Mouse (Mus musculus): ENCODE measurements around the gene Fyn.

Fyn gene

DNA sequence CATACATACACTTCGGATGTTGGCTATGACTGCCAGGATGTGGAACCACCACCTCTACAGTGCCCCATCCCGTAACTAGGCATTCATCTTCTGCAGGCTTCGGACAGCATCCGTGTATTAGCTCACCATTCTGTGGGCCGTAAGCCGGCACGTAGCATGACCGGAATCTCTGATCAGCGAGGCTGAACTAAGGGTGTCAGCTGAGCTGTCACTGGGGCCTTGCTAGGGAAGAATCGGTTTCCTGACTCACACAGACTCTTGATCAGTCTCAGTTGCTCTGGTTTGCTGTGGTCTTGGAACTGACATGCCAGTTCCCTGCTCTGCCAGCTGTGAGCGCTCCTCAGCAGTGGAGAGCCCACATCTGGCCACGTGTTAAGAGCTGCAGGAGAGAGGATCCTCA is 137.7 kb downstream of the Fyn start:
- peak; percentile 34 for DNase-seq (ENCODE audit: low read depth, low spot score)

DNA sequence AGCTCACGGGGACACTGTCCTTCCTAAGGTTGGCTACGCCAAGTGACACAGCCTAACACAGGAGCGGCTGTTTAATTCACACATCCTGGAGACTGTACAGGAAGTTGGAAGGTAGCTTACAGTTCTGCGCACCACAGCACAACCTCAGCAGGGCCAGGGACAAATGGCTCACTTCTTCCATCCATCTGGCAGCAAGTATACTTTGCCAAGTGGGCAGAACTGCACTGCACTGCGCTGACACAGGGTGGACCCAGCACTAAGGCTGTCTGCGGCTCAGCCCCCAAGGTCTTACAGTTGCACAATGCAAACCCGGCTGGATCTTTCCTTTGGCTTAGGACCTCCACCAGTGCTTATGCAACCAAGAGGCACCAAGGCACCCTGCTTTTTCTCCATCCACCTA is 138.2 kb downstream of the Fyn start:
- DNase-seq (ENCODE audit: low read depth, low spot score) = peak; percentile 86

DNA sequence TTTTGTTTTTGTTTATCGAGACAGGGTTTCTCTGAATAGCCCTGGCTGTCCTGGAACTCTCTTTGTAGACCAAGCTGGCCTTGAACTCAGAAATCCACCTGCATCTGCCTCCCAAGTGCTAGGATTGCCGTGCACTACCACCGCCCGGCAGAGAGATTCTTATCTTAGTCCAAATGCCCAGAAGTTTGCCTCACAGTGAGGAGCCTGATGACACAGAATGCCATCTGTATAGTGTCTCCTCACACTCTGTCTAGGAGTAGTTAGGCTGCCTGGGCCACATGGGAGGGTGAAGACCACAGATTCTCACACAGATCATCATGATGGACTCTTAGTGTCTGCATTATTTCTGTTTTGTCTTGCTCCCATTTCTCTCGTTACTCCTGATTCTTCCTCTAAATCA is 140.1 kb downstream of the Fyn start:
- peak; percentile 58 for DNase-seq (ENCODE audit: low read depth, low spot score)

DNA sequence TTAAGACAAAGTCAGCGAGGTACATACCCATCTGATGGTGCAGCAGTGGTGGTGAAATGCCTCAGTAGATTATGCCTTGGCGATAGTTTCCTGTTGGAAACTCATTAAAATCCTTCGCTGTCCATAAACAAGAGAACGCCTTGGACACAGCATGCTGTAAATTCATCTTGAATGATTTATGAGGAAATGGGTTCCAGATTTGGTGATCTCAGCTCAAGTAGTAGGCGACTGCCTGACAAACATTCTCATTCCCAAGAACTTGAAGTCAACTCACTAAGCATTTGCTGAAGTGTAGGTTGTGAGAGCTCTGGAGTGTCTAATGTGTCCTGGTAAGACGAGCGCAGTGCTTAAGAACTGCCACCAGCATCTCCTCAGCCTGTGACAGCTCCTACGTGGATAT is 141.3 kb downstream of the Fyn start:
- peak; percentile 46 for DNase-seq (ENCODE audit: low read depth, low spot score)

DNA sequence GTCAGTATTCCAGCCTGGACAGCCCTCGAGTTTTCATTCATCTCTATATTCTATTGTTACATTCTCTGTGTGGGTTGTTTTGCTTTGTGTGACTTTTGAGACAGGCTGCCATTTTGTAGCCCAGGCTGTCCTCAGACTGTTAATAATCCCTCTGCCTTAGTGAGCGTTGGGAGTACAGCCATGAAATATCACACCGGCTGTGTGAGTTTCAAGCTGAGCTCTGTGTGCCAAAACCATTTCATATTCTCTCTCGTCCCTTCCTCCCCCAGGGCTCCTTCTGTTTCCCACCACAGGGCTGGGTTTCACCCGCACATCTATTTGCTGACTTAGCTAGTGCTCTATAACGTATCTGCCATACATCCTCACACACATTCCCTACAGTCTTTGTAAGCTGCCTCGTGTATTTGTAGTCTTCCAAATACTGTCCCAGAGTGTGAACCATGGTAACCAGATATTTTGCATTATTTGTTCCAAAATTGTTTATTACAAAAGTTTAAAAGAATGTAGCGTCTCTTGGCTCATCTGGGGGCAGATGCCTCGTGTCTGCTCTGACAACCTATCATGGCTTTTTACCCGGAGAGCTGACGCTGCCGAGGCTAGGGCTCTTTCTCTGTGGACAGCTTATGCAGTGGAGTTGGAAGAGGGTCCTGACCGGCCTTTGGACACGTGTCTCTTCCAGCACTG is 144.1 kb downstream of the Fyn start:
- DNase-seq (ENCODE audit: low read depth, low spot score) = peak; percentile 77

DNA sequence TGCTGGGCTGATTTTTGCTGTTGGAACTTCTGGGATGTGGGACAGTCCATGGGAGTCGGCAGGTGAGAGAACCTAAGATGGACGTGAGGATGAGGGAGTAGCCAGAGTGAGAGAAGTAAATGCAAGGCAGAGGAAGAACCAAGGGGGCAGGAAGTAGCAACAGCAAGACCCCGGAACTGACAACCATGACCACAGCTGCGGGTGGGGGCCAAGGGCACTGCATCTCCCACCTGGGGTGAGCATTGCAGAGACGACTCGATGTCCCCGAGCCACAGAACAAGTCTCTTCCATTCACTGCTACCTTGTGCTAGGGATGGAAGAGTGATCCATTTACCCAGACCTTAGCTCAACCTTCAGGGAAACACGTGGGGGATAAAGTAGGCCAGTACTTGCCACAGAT is 146.3 kb downstream of the Fyn start:
- no peak for DNase-seq (ENCODE audit: low read depth, low spot score)

DNA sequence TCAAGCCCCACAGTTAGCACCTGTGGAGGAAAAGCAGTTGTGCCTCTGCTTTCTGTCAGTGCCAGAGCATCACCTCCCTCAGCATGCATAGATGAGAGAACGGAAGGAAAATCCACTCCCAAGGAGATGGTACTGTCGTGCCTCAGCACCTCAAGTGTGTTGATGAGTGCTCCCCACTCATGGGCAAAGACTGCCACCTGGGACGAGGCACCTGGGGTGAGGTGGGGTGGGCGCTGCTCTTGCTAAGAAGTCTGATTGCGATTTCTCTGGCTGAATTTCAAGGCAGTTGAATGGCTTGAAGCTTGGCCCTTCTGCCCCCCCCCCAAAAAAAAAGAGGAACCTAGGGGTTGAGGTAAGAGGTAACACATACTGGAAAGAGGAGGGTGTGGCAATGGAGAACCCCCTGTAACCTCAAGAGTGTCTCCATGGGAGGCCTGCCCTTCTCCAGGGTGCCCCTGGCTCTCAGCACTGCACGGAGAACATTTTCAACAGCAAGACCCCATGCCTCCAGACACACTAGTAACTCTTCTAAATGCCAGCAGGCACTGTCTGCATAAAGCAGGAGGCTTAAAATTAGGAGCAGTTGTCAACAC is 148.0 kb downstream of the Fyn start:
- no peak for DNase-seq (ENCODE audit: low read depth, low spot score)

DNA sequence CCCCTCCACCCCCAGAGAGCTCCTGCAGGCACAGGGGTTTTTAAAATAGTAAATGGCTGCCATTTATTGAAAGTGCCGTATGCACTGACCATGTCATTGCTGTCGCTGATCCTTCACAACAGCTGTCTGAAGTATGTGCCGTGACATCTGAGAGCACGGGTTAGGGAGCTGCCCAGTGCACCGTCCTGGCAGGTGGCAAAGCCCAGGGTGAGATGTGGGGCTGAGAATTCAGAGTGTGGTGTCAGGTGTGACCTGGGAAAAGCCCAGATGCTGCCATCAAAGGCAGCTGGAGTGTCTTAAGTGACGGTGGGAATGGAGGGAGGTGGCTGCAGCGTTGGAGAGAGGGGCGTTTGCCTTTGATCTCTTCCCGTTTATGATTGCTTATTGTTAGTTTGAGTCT is 148.7 kb downstream of the Fyn start:
- no peak for DNase-seq (ENCODE audit: low read depth, low spot score)

DNA sequence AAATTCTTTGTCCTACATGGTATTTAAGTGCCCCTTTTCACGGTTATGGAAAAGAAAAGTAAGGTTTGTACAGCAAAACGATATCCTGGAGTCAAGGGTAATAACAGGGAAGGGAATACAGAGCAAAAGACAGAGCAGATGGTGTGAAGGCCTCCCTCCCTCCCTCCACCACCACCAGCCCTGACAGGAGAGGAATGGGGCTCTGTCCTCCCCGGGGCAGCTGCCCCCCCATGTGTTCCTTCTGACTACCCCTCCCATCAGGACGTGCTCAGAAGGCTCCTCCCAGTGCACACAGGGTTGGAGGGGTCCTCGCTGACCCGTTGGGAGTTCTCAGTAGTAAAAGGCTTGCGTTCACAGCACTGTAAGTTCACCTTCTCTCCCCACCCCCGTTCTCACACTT is 149.6 kb downstream of the Fyn start:
- DNase-seq (ENCODE audit: low read depth, low spot score) = peak; percentile 62

DNA sequence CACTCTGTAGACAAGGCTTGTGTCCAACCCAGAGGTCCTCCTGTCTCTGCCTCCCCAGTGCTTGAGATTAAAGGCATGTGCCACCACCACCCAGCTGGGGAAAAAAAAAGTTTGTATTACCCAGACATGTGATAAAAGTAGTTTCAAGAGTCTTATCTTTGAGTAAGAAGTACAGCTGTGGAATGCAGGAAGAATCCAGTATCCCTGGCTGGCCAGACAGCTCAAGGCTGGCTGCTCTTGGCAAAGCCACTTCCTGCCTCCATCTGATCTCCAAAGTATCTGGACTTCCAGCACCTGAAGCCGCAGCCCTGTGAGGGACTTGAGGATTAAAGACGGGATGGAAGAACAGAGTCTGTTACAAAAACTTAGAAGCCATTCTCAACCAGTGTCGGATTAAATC is 150.2 kb downstream of the Fyn start:
- DNase-seq (ENCODE audit: low read depth, low spot score) = no peak

DNA sequence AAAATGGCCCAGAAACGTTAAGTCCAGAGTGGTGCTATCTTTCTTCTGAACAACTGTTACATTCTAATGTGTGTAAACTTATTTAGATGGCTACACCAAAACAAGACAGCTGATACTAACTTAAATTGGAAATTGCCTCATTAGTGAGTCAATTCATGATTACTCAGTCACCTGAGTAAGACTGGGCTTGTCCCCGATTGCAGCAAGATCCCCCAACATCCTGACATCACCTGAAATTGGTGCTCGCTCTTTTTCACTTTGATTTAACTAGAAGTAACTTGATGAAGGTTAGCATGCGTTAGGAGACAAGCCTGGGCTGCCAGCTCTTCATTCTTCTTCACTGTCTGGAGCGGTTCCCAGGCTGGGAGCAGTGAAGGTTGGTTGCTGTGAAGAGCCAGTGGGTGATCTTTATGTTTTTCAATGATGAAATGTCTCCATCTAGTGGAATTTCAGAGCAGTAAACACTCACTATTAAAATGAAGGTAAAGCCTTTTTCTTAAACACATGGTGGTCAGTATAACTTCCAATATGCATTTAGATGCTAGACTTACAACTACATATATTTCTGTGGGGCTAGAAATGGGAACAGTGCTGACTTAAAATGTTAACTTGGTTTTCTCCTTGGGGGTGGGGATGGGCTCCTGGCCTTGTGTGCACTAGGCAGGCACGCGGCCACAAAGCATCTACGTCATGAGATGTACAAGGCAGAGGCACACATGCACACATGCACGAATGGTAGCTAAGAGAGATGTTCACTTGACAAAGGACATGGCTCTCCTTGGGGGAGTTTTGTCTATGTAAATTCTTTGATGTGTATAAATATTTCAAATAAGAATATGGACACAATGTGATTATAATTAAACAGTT is 151.7 kb downstream of the Fyn start:
- peak; percentile 95 for DNase-seq (ENCODE audit: low read depth, low spot score)

DNA sequence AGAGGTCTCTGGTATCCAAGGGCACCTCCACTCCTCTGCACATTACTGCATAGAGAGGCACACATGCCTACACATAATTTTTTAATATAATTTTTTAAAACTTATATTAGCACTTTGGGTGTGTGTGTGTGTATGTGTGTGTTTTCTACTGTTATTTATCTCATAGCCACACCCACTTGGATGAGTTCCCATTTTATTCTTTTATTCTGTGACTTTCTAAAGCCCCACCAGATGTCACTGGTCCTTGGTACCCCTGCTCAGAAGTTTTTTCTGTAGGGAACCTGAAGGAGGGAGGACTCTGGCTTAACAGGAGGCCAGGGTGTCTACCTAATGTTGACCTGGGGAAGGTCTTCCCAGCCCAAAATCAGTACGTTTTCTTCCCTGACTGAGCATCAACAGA is 152.7 kb downstream of the Fyn start:
- DNase-seq (ENCODE audit: low read depth, low spot score) = no peak

DNA sequence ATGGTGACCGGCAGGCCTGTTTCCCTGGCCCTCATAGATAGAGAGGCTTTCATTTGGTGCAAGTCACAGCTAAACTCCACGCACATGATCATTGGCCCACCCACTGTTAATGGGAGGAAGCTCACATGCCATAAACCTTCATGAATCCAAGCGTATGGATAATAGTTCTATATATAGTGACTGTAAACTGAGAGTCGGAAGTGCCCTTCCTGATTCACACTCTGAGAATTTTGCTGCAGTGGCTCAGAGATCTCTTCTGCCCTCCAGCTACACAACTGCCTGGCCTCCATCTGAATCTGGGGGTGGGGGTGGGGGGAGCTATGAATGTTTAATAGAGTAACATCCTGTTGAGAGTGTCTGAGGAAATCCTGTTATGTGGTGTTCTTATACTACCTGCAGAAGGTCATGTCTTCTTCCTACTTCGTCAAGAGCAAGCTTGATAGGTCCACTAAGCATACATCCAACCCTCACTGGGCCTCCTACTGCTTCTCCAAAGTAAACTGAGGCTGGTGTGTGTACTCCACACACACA is 153.3 kb downstream of the Fyn start:
- DNase-seq (ENCODE audit: low read depth, low spot score) = no peak

DNA sequence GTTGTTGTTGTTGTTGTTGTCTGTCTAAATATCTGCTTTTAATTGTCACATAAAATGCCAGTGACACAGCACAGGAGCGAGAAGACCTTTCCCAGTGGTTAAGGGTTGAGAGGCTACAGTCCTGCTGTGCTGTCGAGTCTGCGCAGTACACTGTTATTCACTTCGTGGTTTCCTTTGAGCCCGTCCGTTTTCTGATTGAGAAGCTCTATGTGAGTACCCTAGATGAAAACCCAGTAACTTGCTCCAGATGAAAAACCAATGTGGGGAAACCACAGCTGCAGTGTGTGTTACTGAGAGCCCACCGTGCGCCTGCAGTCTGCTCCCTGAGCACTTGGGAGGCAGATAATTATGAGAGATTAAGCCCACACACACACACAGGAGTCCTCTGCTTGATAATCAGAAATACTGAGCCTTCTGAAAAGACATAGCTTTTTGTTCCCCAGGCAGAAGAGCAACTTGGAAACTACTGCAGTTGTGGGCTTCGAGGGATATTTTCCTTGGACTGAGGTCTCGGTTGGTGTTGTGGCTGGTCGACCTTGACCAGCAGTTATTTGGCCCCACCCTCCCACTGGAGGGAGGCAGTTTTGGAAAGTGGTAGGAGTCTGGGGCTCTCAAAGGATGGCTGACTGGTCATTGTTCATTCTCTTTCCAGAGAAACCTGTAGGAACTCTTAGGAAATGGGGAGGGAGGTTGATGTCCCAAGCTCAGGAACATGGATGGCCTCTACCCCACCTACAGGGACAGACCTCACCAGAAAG is 154.4 kb downstream of the Fyn start:
- DNase-seq (ENCODE audit: low read depth, low spot score) = no peak

DNA sequence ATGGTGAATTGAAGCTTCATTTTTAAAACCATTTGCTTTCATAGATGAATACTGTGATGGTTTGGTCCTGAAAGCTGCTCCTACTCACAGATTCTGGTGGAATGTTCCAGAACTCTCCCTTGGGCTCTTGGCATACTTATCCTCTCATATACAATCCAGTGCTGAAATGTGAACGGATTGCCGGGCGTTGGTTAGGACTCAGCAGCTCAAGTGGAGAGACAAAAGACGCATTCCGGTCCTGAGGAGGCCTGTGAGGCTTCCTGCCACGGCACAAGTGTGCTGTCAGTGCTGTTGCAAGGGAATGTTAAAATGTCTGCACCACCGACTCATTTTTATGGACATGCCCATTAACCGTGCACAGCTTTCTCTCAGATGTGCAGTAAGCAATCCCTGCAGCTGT is 155.7 kb downstream of the Fyn start:
- no peak for DNase-seq (ENCODE audit: low read depth, low spot score)

DNA sequence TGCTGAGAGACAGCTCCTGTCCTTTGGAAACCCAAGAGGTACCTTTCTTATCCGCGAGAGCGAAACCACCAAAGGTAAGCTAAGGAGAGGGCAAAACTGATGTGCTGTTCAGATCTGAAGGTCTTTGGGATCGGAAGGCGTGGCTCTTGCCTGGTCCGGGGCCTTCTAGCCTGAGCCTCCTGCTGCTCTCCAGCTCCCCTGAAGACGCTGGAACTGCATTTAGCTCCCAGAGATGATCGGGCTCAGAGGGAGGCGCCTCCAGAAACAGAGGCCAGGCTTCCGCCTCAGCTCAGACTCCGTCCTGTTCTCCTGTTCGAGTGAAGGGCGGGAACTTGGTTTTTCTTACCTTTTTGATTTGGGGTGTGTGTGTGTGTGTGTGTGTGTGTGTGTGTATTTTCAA is 156.8 kb downstream of the Fyn start:
- no peak for DNase-seq (ENCODE audit: low read depth, low spot score)

DNA sequence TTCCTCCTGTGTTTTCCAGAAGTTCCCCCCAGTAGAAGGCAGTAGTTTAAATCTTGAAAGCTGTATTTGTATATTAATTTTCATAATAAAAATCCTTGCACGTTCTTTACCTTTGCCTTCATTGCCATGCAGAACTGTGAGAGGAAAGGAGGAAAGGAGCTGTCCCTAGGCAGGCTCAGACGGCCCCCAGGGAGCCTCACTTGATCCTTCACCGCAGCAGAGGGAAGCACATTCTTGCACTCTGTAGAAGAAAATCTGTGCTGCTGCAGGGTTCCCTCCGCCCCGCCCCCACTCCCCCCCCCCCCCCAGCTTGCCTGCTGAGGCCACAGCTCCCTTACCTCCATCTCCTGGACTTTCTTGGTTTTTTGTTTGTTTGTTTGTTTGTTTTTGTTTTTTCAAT is 158.5 kb downstream of the Fyn start:
- DNase-seq (ENCODE audit: low read depth, low spot score) = no peak

DNA sequence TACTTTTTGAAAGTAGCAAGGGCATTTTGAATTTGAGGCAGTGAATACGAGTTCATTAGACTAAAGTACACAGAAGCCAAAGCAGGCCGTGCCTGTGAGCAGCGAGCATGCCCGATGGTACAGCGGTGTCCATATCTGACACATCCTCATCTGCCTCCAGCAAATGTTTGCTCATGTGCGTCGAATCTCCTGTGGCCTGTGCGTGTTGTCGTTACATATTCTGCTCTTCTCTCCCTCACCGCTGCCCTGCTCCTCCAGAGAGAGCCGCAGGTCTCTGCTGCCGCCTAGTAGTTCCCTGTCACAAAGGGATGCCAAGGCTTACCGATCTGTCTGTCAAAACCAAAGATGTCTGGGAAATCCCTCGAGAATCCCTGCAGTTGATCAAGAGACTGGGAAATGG is 160.5 kb downstream of the Fyn start:
- no peak for DNase-seq (ENCODE audit: low read depth, low spot score)

DNA sequence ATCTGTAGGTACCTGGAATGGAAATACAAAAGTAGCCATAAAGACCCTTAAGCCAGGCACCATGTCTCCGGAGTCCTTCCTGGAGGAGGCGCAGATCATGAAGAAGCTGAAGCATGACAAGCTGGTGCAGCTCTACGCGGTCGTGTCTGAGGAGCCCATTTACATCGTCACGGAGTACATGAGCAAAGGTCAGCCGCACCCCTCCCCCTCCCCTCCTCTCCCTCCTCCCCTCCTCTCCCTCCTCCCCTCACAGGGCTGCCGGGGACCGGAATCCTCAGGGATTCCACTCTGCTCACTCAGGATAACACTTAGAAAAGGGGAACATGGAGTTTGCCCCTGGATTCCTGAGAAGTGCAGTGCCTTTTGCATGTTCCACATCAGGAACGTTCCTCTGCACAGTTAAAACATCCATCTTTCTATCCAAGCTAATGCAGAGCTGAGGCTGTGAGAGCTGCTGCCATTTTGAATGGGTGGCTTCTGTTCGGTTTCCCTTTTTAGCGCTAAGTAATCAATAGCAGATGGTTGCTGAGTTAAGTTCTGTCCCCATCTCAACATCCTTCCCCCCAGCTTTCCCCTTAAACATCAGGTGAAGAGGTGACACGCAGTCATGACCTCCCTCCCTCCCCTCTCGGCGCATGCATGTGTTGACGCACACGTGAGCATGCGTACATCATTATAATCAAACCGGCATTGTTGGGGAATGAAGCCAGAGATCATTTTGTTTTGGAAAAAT is 163.5 kb downstream of the Fyn start:
- DNase-seq (ENCODE audit: low read depth, low spot score) = no peak

DNA sequence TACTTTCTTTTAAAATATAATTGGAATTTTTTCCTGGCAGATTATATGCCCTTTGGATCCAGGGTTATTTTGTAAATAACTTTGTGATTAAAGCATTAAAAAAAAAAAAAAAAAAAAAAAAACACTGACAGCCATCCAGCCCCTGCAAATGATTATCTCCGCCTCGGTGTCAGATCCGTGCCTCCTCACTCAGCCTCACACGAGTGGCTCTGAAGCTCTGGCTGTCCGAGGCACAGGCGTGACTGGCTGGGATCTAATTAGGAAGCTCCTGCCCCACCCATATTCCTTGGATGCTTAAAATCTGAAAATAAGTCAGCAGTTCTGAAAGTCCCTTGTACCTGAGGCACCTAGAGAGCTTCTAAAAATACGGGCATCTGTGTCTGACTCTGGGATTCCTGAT is 164.2 kb downstream of the Fyn start:
- no peak for DNase-seq (ENCODE audit: low read depth, low spot score)

DNA sequence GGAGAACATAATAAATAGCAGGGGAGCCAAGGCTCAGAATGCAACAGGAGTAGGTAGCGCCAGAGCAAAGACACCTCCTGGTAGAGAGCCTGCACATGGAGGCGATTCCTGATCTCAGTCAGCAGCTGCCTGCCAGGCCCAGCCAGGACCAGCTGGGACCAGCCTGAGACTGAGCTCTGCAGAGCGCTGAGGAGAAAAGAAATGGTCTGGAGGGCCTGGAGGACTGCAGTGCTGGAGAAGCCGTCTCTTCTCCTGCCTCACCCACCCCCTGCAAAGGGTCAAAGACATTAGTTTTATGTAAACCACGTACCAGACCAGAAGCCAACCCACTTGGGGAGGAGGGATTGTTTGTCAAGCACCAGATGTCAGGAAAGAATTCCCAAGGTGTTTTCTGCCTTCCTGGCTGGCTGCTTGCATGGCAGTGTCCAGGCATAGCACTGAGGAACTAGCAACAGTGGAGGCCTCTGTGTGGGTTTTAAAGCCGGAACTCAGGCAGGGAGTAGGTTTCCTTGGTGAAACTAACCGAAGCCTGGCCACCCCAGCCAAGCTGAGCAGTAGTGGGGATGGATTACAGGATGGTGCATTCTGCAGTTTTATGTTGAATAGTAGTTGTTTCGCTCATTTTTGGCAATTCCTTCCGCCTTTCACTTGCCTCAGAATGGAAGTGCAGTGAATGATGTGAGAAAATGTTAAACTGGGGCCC is 165.8 kb downstream of the Fyn start:
- DNase-seq (ENCODE audit: low read depth, low spot score) = peak; percentile 24
